Mouse (Mus musculus): ENCODE measurements around the gene Fnbp1.

Gene Fnbp1

GRCm38 (mm10) chr2:31079117-31079516 is 62.7 kb downstream of the Fnbp1 start:
- in situ Hi-C loops (cut with MboI; ENCODE audit: unreplicated experiment in 2 of 2): no loop called here

GRCm38 (mm10) chr2:31077574-31077973 is 64.2 kb downstream of the Fnbp1 start:
- in situ Hi-C loops (cut with MboI; ENCODE audit: unreplicated experiment in 2 of 2): no loop called here

- in situ Hi-C loops (cut with MboI; ENCODE audit: unreplicated experiment in 2 of 2): no loop called here
These were observed 65.3 kb downstream of the Fnbp1 start for GRCm38 (mm10) chr2:31076351-31077140.

- in situ Hi-C loops (cut with MboI; ENCODE audit: unreplicated experiment in 2 of 2): no loop called here
These were observed 66.0 kb downstream of the Fnbp1 start for GRCm38 (mm10) chr2:31075836-31076235.

- in situ Hi-C loops (cut with MboI; ENCODE audit: unreplicated experiment in 2 of 2): no loop called here
These were observed 66.6 kb downstream of the Fnbp1 start for GRCm38 (mm10) chr2:31075168-31075567.

GRCm38 (mm10) chr2:31069506-31069905 is 72.3 kb downstream of the Fnbp1 start:
- in situ Hi-C loops (cut with MboI; ENCODE audit: unreplicated experiment in 2 of 2): no loop called here

- in situ Hi-C loops (cut with MboI; ENCODE audit: unreplicated experiment in 2 of 2): no loop called here
These were observed 72.7 kb downstream of the Fnbp1 start for GRCm38 (mm10) chr2:31069114-31069445.

- in situ Hi-C loops (cut with MboI; ENCODE audit: unreplicated experiment in 2 of 2): no loop called here
These were observed 73.3 kb downstream of the Fnbp1 start for GRCm38 (mm10) chr2:31068246-31069113.

- in situ Hi-C loops (cut with MboI; ENCODE audit: unreplicated experiment in 2 of 2): no loop called here
These were observed 74.0 kb downstream of the Fnbp1 start for GRCm38 (mm10) chr2:31067696-31068245.

GRCm38 (mm10) chr2:31067059-31067595 is 74.7 kb downstream of the Fnbp1 start:
- in situ Hi-C loops (cut with MboI; ENCODE audit: unreplicated experiment in 2 of 2): no loop called here

GRCm38 (mm10) chr2:31066019-31066789 is 75.6 kb downstream of the Fnbp1 start:
- in situ Hi-C loops (cut with MboI; ENCODE audit: unreplicated experiment in 2 of 2): no loop called here

- in situ Hi-C loops (cut with MboI; ENCODE audit: unreplicated experiment in 2 of 2): loop anchor here (5.0 kb wide), 1 partner anchor 80 kb away; the partner anchor contains the start of gene Fnbp1 (in 2 of the 2)
These were observed 79.8 kb downstream of the Fnbp1 start for GRCm38 (mm10) chr2:31061868-31062628.

- in situ Hi-C loops (cut with MboI; ENCODE audit: unreplicated experiment in 2 of 2): loop anchor here (5.0 kb wide), 1 partner anchor 81 kb away; the partner anchor contains the start of gene Fnbp1 (in 2 of the 2)
These were observed 80.7 kb downstream of the Fnbp1 start for GRCm38 (mm10) chr2:31060787-31061730.

- in situ Hi-C loops (cut with MboI; ENCODE audit: unreplicated experiment in 2 of 2): loop anchor here (5.0 kb wide), 1 partner anchor 82 kb away; the partner anchor contains the start of gene Fnbp1 (in 2 of the 2)
These were observed 81.5 kb downstream of the Fnbp1 start for GRCm38 (mm10) chr2:31060271-31060670.

GRCm38 (mm10) chr2:31058443-31058842 is 83.4 kb downstream of the Fnbp1 start:
- in situ Hi-C loops (cut with MboI; ENCODE audit: unreplicated experiment in 2 of 2): no loop called here

- in situ Hi-C loops (cut with MboI; ENCODE audit: unreplicated experiment in 2 of 2): no loop called here
These were observed 84.1 kb downstream of the Fnbp1 start for GRCm38 (mm10) chr2:31057549-31058177.

GRCm38 (mm10) chr2:31056070-31056469 is 85.7 kb downstream of the Fnbp1 start:
- in situ Hi-C loops (cut with MboI; ENCODE audit: unreplicated experiment in 2 of 2): no loop called here

- in situ Hi-C loops (cut with MboI; ENCODE audit: unreplicated experiment in 2 of 2): no loop called here
These were observed 87.9 kb downstream of the Fnbp1 start for GRCm38 (mm10) chr2:31053851-31054340.
